Mouse (Mus musculus) spleen, adult 2 months (tissue): ENCODE measurements around the gene Tbc1d1.

ENCODE experiments used
- CTCF ChIP-seq: fragments of 200-500 bp; IDR thresholded peaks from 2 replicates; pipeline ENCODE4 v1.5.1; 2011; ENCODE audit warnings: mild to moderate bottlenecking, inconsistent platforms; ENCODE audit not compliant: insufficient read depth, insufficient read length, insufficient replicate concordance; ENCODE audit errors: extremely low read depth
- POLR2A ChIP-seq: fragments of 200-500 bp; IDR thresholded peaks from 2 replicates; pipeline ENCODE4 v1.6.1; 2011; ENCODE audit warnings: low read depth, low read length, inconsistent platforms

DNA sequence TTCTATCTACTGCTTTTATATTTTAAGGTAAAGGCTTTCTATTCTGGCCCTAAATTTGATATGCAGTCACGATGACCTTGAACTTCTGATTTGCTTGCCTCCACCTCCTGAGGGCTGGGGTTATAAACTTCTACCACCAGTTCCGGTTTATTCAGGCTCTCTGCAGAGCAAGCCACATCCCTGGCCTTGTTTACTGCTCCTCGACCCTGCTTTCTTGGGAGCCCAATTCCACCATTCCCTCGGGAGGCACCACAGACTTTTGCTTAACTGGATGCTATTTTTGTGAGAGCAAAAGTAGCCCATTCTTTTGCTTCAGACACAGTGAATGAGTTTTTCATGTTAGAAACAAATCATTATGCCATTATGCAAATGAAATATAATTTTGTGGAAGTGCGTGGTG lies 30.5 kb downstream of the Tbc1d1 start:
- no peak for TF ChIP-seq CTCF
- TF ChIP-seq POLR2A: no peak
